Mouse (Mus musculus) T-helper 1 cell (primary cell): Measurements from ENCODE around the gene Pik3c2g.

ENCODE experiments used
- in situ Hi-C: fragments of 300-600 bp; cut with MboI, MseI; formaldehyde crosslinking; loops from one replicate; pipeline ENCODE4 v1.15.1; 2025; ENCODE audit warnings: high pct_unique_total_duplicates

Gene Pik3c2g

DNA sequence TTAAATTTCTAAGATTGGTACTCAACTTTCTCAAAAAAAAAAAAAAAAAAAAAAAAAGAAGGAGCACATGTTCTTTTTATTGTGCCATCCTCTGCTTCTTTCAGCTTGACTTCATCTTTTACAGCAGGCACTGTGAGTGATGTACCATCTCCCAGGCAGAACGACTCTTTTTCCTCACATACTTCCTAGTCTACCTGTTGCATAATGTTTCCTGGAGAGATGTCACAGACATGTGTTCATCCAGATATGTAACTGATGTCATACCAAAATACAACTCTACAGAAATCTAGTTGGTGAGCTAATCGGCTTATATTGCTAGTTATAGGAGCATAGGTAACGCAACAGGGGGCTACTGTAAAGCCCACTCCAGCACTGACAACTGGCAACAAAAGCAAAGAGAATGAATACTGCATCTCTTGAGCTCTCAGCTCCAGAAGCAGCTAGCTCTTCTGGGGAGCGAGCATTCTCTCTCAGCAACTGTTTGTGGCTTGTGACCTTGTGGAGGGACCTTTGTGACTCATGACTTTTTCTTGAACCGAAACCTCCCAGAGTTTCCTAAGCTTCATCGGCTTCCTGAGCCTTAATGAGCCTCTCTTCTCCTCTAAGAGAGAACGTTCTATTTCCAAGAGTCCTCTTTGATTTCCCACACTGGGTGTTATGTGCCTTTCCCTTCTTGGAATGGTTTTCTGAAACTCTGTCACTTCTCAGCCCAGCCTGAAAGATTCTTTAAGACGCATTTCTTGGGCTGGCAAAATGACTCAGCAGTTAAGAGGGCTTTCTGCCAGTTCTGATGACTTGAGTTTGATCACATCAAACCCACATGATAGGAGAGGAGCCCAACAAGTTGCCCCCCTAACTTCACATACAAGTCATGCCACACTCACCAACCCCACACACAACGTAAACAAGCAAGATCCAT, 148.9 kb downstream of the Pik3c2g start:
- in situ Hi-C loops: no loop called here

DNA sequence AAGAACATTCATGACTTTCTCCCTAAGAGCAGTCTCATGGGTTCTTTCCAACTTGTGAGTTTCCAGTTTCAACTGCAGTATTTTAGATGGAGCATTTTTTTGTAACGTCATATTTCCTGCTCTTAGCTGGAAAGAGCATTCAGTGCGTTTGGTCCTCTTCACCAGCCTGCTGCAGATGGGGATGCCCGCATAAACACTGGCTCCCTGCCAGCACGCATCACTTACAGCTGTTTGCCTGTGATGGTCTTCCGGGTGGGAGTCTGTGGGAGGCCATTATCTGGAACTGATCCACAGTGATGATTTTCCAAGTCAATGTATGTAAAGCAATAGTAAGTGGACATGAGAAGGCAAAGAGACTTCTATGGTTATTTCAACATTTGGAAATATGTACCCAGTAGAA, 151.3 kb downstream of the Pik3c2g start:
- in situ Hi-C loops: no loop called here

DNA sequence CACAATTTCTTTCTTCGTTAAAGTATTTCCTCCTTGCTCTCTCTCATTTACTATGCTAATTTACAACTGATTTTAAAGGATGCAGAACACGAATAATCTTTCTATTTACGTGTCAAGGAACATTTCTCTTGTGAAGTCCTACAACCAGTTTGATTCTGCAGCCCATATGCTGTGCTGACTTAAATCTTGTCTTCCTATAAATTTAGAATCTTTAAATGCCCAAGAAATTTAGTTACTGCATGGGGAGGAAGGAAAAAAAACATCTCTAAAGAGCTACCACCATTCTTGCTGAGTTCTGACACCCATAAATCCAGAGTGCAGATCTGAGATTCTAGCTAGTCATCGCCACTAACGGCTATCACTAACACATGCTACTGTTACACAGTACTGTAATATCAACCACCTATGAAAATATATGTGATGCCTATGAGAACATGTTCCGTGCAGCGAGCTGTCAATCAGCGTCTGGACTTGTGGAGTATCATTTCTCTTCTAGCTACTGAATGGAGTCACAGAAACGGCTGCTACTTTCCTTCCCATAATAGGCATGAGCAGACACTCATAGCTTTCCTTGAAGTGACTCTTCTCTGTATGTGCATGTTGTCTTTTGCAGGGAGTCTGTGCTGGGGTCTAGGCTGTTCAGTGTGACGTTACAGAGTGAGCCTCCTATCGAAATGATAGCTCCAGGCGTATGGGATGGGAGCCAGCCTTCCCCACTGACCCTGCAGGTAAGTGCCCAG, 155.8 kb downstream of the Pik3c2g start:
- in situ Hi-C loops: no loop called here

DNA sequence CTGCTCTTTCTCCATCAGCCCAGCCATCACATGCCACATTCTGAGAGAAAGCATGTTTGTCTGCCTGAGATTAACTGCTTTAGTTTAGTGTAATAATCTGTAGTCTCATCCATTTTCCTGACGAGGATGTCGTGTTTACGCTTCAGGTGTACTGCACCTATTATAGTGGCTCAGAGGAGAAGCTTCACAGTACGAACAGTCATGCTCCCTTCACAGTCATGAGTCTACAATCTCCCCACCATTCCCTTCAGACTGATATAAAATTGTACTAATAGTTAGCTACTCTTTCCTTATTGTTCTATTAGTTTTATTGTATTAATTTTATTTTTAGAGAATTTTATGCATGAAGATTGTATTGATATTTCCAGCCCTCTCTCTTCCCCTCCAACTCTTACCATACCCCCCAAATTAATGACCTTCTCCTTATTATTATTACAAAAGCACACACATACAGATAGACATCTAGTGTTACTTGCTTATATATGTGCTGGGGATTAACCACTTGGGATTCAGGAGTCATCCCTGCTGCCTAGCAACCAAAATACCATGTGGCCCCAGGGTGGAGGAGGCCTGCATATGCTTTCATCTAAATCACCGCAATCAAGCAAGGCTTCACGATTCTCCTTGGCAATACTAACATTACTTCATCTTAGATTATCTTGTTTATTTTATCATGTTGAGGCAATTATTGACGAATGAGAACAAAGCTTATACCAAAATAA, 159.9 kb downstream of the Pik3c2g start:
- in situ Hi-C loops: no loop called here

DNA sequence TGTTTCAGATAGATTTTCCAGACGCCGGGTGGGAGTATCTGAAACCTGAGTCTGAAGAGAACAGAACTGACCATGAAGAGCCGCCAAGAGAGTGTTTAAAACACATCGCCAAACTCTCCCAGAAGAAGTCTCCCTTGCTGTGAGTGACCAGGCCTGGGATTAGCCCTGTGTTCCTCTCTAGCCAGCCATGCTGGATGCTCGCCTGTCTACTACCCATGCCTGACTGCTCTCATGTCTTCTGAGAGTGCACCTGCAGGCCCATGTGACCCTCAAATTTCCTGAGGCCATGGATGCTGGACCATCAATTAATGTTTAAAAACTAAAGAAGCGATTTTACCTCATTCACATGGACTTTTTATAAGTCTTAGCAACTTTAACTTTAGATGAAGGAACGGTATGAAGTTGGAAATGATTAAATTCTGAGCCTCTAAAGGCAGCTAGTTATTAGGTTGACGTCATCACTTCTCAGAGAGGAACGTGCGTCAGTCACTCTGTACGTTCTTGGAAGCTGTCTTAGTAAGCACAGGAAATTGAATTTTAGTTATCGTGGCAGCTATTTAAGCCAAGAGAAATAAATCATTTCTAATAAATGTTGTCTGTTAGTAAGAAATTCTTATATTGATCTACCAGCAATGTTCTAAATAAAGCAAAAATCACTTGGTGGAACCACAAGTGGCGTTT, 161.2 kb downstream of the Pik3c2g start:
- in situ Hi-C loops: no loop called here

DNA sequence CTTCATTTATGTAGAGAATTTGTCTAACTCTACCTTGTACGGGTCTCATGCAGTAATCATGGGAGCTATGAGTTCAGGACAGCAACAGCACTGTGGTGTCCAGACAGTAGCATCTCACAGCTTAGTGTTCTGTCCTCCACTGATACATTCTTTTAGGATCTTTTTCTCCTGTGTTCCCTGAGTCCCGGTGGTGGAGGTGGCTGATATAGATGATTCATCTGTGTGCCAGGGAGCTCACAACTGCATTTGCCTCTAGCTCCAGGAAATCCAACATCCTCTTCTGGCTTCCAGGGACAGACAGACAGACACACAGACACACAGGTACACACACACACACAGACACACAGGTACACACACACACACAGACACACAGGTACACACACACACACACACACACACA, 163.6 kb downstream of the Pik3c2g start:
- in situ Hi-C loops: no loop called here

DNA sequence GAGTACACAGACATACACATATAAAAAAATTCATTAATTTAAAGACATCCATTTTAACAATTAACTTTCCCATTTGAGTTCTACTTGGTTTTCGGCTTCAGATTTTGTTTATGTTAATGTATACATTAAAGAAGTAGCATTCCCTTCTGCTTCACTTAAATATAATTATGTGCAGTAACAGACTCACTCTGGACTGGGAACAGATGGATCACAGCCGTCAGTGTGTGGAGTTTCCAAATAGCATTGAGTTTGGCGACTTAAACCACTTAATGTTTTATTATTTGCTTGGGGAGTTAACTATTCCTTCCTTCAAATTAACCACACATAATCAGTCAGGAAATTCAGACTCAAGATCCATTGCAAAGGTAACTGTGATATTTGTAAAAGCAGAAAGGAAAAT, 164.0 kb downstream of the Pik3c2g start:
- in situ Hi-C loops: no loop called here

DNA sequence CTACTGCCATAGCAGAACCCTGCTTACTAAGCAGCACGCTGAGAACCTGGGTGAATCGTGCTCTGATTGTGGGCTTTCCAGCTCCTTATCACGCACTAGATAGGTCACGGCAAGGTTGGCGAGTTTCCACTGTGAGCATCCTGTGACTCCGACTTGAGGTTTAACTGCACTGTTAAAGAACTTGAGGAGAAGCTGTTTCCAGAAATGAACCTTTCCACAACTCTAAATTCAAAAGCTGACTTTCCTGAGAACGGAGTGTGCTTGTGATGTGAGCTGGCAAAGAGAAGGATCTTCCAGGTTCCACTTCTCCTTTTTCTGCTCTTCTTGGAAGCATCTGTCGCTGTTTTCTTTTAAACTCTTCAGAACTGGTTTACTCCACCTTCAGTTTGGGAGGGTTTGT, 170.9 kb downstream of the Pik3c2g start:
- in situ Hi-C loops: no loop called here

DNA sequence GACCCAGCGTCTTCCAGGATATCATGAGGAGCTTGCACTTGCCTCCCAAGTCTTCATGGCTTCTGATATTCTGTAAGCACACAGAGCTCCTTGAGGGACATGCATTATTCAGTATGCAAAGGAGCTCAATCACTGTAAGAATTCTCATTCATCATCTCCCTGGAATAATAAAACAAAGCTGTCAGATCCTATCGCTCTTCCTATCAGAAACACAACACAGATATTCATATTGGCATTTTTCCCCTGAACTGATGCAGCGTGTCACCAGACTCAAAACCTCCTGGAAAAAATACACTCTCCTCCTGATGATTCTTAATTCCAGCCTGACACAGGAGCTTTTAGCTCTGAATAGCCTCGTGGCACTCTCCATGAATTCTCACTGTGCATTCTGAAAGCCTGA, 174.0 kb downstream of the Pik3c2g start:
- in situ Hi-C loops: no loop called here

DNA sequence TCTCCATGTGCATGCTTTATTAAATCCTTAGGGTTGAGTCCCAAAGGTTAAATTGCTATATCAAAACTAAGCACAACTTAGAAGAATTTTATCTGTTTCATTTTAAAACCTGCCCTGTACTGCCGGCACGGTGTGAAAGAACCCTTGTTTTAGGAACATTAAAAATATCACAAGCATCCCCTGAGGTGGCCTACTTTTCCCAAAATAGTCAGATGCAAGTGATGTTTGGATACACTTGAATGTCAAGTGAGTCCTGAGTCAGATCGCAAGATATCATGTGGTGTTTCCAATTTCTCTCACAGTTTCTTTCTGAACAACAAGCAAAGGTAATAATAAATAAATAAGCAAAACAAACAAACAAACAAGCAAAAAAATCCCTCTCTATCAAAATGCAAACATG, 177.4 kb downstream of the Pik3c2g start:
- in situ Hi-C loops: no loop called here

DNA sequence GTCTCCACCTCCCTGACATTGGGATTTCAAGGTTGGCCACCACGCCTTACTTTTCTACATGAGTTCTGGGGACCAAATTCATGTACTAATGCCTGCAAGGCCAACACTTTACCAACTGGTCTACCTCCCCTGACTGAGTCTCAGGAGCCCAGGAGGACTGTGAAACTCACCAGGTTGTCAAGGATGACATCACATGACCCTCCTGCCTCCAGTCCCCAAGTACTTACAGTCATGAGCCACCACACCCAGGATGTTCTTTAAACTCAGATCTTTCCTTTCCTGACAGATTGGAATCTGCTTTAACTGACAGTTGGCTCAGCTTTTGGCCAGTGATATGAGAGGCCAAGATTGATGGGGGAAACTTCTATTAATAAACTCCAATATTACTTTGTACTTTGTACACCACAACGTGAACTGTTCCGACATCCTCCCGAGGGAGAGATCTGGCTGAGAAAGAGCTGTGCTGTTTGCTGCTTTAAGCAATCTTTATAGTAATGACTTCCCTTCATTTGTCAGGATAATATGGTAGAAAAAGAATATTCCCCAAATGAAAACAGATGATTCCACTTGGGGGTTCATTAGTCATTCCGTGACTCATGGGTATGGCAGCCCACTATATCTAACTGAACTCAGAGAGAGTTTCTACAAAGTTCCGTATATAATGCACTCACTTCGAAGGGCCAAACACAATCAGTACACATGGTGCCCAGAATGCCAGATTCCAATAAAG, 182.9 kb downstream of the Pik3c2g start:
- in situ Hi-C loops: no loop called here

DNA sequence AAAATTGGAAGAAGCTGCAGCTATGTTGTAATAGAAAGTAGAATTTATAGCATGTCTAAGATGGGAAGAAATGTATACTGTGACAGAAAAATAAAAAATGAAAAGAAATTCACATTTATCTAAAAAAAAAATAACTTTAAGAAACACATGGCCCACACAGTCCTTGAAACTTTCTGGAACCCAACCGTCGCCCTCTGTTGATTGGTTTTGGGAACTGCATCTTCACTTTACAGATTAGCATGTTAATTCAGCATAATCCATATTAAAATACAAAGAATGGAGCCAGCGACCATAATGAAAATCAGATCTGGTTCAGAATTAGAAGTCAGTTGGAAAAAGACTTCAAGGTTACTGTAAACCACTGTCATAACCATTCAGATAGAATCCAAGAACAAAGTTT, 183.5 kb downstream of the Pik3c2g start:
- in situ Hi-C loops: no loop called here

DNA sequence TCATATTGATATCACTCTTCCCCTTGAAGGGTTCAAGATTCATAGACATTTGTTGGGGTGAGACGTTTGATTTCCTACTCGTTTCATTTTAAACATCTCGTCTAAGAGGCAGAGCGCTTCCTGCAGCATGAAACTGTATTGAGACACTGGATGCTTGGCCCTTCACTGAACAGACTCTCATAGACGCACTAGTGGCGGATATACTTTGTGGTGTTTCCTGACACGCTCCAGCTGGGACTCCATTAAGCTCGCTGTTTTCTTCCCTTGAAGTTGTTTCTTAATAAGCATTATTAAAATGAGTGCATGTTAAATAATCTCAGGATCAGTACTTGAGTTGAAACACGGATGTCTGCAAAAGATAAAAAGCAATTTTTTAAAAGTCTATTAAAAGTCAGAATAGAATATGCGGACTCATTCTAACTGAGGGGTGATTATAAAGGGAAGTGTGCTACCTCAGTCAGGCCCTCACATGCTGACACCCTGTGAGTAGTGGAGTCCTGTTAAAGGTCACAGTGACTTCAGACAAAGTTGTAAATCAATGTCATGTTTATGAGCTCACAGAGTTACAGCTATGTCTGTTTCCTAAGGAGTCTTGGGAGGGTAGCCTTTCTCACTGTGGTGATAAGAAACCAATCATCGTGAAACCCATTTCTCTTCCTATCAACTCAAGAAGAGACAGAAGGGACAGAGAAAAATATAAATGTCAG, 190.7 kb downstream of the Pik3c2g start:
- in situ Hi-C loops: no loop called here

DNA sequence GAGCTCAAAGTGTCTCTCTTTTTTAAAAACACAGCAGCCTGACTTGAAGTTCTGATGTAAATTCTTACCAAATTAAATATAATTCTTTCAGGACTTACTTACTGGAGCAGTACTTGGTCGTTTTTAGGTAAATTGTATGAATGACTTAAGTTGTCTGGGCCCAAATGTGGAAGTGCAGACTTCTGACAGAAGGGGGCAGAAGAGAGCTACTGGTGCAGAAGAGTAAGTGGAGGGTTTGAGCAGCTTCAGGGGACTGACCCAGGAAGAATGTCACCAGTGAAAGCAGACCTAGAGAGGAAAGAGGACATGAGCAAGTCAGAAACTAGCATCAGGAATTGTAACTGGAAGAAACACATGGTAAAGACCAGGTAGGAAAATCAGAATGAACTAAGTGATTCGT, 193.0 kb downstream of the Pik3c2g start:
- in situ Hi-C loops: no loop called here

DNA sequence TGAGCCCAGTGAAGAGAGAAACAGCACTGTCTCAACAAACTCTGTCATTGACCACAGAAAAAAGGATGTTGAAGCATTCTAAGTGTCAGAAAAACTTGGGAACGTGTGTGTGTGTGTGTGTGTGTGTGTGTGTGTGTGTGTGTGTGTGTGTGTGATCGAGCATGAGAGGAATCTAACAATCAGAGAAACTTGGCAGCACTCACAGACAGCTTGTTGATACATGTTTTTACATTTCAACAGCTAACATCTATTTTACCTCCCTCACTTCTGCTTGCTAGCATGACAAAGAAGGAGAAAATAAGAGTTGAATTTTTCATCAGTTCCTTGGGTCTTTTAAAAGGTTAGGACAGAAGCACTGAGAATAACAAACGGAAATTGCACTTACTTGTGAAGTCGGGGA, 202.5 kb downstream of the Pik3c2g start:
- in situ Hi-C loops: no loop called here

DNA sequence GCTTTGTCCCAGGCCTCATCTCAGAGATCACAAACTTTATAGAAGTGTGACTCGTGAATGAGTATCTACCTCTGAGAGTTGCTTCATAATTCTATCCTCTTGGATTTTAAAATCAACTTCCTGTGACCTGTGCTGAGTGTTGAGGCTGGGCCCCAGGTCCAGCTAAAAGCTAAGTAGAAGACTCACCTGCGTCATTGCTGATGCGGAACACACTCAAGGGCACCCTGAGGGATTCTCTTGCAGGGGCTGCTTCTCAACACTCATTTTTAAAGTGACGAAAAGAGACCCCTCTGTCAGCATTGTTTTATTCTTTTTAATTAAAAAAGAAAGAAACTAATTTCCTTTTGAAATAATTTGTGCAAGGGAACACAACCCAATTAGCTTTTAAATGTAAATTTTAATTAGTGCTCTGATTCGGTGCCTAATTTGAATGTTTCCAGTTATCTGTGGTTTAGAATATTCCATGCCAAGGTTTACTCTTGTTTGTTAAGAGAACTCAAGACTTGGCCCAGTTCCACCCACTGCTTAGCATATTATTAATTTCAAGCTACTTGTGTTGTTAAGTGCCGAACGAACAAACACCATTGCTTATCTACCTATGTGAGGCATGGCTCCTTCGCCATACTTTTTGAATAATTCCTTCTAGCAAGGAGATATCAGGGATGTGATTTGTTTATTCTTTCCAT, 212.7 kb downstream of the Pik3c2g start:
- in situ Hi-C loops: no loop called here

DNA sequence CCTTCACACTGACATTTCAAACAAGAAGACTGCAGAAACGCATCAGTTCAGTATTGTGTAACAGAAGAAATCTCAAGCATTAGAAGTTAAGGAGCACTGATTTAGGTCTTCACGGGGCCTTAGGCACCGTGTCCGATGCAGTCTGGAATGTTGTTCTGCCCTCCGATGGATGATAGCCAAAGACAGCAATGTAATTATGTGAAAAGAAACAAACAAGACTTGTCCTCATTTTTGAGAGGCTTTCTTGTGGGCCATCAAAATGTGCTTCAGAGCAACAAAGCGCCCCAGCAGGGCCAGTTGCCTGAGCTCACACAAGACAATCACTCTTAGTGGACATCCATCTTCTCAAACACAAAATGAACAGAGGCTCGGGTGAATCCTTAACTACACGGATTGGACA, 234.9 kb downstream of the Pik3c2g start:
- in situ Hi-C loops: no loop called here

DNA sequence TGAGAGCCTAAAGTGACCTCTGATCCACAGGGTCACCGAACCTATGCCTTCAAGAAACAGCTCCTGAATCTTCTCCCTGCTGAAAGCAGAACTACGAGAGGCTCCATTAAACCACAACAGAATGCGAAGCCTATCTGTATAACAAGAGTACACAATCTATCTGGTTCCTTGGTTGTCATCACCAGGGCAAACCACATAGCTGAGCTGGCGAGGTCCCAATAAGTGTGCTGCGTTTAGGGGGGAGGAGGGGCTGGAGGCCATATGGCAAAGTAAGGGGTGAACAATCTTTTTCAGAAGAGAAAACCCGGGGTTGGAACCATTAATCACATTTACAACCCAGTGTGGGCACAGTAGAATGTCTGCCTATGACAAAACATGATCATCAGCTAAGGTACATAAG, 251.2 kb downstream of the Pik3c2g start:
- in situ Hi-C loops: no loop called here

DNA sequence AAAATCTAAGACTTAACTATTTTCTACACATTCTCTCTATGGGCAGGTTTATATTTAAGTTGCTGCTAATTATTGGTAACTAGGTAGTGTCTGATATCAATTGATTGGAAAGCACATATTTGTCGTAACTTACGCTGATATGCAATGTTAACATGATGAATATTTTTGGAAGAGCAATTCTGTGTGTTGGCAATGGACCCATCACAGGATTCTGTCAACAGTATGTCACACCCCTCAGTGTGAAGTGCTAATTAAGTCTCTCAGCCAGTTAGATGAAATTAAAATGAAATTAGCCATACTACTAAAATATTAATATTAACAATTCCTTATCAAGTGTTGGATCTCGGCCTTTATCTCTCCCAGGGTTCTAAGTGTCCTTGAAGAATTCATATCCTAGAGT, 251.7 kb downstream of the Pik3c2g start:
- in situ Hi-C loops: no loop called here

DNA sequence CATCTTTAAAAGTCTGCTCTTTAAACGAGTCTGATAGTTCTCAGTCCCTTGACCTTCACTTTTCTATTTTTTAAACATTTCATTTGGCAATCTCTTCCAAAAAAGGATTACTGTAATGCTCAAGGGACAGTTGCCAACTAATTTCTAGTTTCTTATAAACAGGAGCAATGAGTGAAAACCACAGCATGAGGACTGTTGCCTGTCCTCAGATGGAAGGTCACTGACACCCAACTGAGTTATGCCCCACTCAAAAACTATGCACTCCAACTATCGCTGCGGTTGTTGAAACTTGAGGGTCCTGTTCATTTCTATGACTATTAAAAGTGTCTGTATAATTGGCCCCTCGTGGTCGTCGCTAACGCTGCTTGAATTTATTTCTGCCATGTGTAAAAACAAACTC, 252.9 kb downstream of the Pik3c2g start:
- in situ Hi-C loops: no loop called here
